Comparison of ENCODE assay signal across 21 mouse cellular contexts in the genomic region with DNA sequence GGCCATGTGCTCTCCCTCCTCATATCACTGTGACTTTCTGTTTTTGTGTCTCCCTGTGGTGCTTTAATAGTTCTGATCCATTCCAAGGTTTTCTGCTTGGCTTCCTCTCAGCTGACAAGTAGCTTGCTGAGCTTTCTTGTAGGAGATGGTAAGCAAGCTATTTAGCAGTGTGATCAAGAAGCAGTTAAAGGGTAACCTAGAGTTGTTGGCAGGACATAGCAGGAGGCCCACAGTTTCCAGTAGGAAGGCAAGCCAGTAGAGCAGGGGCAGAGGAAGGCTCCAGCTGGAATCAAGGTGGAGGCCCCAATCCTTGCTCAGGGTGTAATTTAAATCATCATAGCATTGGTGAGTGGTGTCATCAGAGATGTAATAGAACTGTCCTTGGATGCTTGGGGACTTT. TPM values are rescaled to one million over a fixed set of nuclear protein-coding genes. Genes with fewer than 3 reads are reported as not detected.
"Had no signal": no experiment of that assay in that cellular context is flagged by ENCODE, and none has a peak within 500 bp of the region (broad histone marks: within the 10 kb centered on the region; RNA-seq: fewer than 3 reads in every experiment).

No protein-coding gene starts in this region.

- H3K4me2 ChIP-seq: hindbrain, embryonic 13.5 days; limb, embryonic 12.5 days; neural tube, embryonic 15.5 days had no signal

- H3K4me3 ChIP-seq: hindbrain, embryonic 13.5 days; limb, embryonic 12.5 days; midbrain, embryonic 10.5 days; myocyte; neural tube, embryonic 15.5 days had no signal

- H3K9me3 ChIP-seq: hindbrain, embryonic 13.5 days; limb, embryonic 12.5 days; midbrain, embryonic 10.5 days; neural tube, embryonic 15.5 days had no signal

- DNase-seq: layer of hippocampus, postnatal 36 days; liver; lung, adult 2 months; lung, postnatal 10 days; lung, postnatal 4 days; midbrain, embryonic 14.5 days; right cerebral cortex, adult 18-20 months; spleen, adult 18-20 months; thymus, adult 18-20 months; thymus, postnatal 14 days had no signal

- H3K27ac ChIP-seq: hindbrain, embryonic 13.5 days; hindbrain, postnatal 0 days; limb, embryonic 12.5 days; liver, embryonic 14.5 days; midbrain, embryonic 10.5 days; neural tube, embryonic 15.5 days had no signal

- H3K9ac ChIP-seq: hindbrain, embryonic 13.5 days; limb, embryonic 12.5 days; liver, embryonic 14.5 days; neural tube, embryonic 15.5 days had no signal

- H3K27me3 ChIP-seq: hindbrain, embryonic 13.5 days; limb, embryonic 12.5 days; neural tube, embryonic 15.5 days had no signal

- H3K36me3 ChIP-seq: hindbrain, embryonic 13.5 days; limb, embryonic 12.5 days; midbrain, embryonic 10.5 days; neural tube, embryonic 15.5 days had no signal

- H3K4me1 ChIP-seq: hindbrain, embryonic 13.5 days; limb, embryonic 12.5 days; midbrain, embryonic 10.5 days; neural tube, embryonic 15.5 days had no signal

- ATAC-seq: hindbrain, postnatal 0 days had no signal

RNA-seq across cellular contexts. Expression of a gene that starts 43.6 kb away (rescaled TPM):
- polyA plus RNA-seq: hindbrain, embryonic 13.5 days; hindbrain, postnatal 0 days; limb, embryonic 12.5 days; lung, adult 2 months; midbrain, embryonic 10.5 days; midbrain, embryonic 14.5 days; myocyte; neural tube, embryonic 11.5 days; stomach, embryonic 14.5 days had no signal

RNA-seq across cellular contexts. Expression of a gene that starts 50.7 kb away (rescaled TPM):
- polyA plus RNA-seq: hindbrain, embryonic 13.5 days; hindbrain, postnatal 0 days; intestine, embryonic 14.5 days; large intestine, adult 2 months; limb, embryonic 12.5 days; lung, adult 2 months; midbrain, embryonic 10.5 days; midbrain, embryonic 14.5 days; myocyte; neural tube, embryonic 11.5 days; neural tube, embryonic 15.5 days; stomach, embryonic 14.5 days had no signal
